Mouse (Mus musculus) skeletal muscle tissue, adult 2 months (tissue): ENCODE results near the gene Camta1.

Experiments used
- DNase-seq: peaks from one replicate; pipeline ENCODE4 v3.0.0-alpha.2; 2012; ENCODE audit warnings: low read depth, low spot score

Gene Camta1

GRCm38 (mm10) chr4:150869276-150870197 lies 992.1 kb downstream of the Camta1 start:
- no peak for DNase-seq

DNA sequence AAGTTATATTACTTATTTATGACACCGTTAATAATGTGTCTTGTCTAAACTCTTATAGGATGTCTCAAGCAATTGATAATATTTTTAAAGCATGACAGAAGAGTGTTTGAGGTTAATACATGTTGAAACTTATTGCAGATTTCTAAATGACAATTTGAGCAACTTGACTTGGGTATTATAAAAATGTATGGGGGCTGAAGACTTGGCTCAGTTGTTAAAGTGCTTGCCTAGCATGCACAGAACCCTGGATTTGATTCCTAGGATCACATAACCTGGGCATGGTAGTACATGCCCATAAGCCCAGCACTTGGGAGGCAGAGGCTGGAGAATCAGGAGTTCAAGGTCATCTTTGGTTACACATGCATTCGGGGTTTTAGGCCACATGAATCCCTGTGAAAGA lies 992.8 kb downstream of the Camta1 start:
- no peak for DNase-seq

- DNase-seq: no peak
Observed at GRCm38 (mm10) chr4:150868161-150868560, 993.5 kb downstream of the Camta1 start.
